Mouse (Mus musculus): ENCODE data around the gene Zfp943. TPM values are rescaled to one million over a fixed set of nuclear protein-coding genes. Genes with fewer than 3 reads are reported as not detected.

Gene Zfp943
- total and polyA plus RNA-seq, 2 experiments from 2014 or later, result 14.8 to 20.8 TPM

DNA sequence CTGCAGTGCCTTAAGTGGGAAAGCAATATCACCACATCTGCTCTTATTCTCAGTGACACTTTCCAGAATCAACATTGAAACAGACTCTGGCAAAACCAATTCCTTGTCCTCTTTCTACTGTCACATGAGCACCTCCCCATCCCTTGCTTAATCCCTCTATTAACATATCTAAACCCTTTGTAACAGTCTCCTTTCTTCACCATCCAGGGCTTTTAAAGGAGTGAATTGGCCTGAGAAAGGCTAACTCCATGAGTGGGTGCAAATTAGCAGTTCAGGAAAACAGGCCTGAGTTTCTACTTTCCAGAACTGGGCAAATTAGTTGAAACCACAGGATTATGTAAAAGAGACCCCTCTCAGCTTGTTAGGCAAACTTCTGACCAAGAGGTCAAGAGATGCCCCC is 156.4 kb downstream of the Zfp943 start:
- H3K9ac ChIP-seq, result no peak overlapping the region
- H3K4me3 ChIP-seq (ENCODE audit: low read depth, low read length), result no peak overlapping the region
- no peak for ATAC-seq
- H3K27ac ChIP-seq (ENCODE audit: low read depth, low read length), result no peak overlapping the region
- DNase-seq, result no peak
- no peaks in the 10 kb centered on the region for H3K4me1 ChIP-seq (ENCODE audit: insufficient read depth)
- TF ChIP-seq CTCF (IDR thresholded peaks at IDR 0.05; ENCODE audit: low read depth), result no peak
- no peaks in the 10 kb centered on the region for H3K9me3 ChIP-seq (ENCODE audit: low read length)
- no peak overlapping the region for H3K4me2 ChIP-seq (ENCODE audit: low read depth)
- H3K36me3 ChIP-seq (ENCODE audit: insufficient read depth), result no peaks in the 10 kb centered on the region
- no peaks in the 10 kb centered on the region for H3K27me3 ChIP-seq (ENCODE audit: insufficient read depth, low read length)

Other genes starting within 250 kb of the Zfp943 start
- 16.7 and 24.4 TPM in 2 replicates for gene Zfp229, start 231.8 kb upstream of the Zfp943 start, total RNA-seq (2014; rRNA removed)
- gene Zfp229, start 231.8 kb upstream of the Zfp943 start, polyA plus RNA-seq (2015; fragmentation: Nextera tagmentation; extraction: Ambion mirVana), result 3.4 and 5.2 TPM in 2 replicates
- gene Zfp820, start 116.8 kb upstream of the Zfp943 start, total RNA-seq (2014; rRNA removed), result 1.5 and 1.9 TPM in 2 replicates
- 0.92 and 1.1 TPM in 2 replicates for gene Zfp820, start 116.8 kb upstream of the Zfp943 start, polyA plus RNA-seq (2015; fragmentation: Nextera tagmentation; extraction: Ambion mirVana)
- gene Zfp995, start 52.6 kb upstream of the Zfp943 start, total RNA-seq (2014; rRNA removed), result 8.5 and 11.4 TPM in 2 replicates
- gene Zfp995, start 52.6 kb upstream of the Zfp943 start, polyA plus RNA-seq (2015; fragmentation: Nextera tagmentation; extraction: Ambion mirVana), result 9.6 and 9.7 TPM in 2 replicates
- 20.7 and 25.6 TPM in 2 replicates for gene Zfp942, start 88 bp upstream of the Zfp943 start, total RNA-seq (2014; rRNA removed)
- 13.7 and 16.9 TPM in 2 replicates for gene Zfp942, start 88 bp upstream of the Zfp943 start, polyA plus RNA-seq (2015; fragmentation: Nextera tagmentation; extraction: Ambion mirVana)
- 1.9 and 2.6 TPM in 2 replicates for gene Zfp947, start 203.6 kb downstream of the Zfp943 start, total RNA-seq (2014; rRNA removed)
- 1.3 and 1.5 TPM in 2 replicates for gene Zfp947, start 203.6 kb downstream of the Zfp943 start, polyA plus RNA-seq (2015; fragmentation: Nextera tagmentation; extraction: Ambion mirVana)